Mouse (Mus musculus) heart, postnatal 0 days (tissue): ENCODE measurements at regions not wholly inside any gene's neighbourhood (a gene's known extent, or its start where the extent isn't known, plus 50 kb on each side); places are given as distances from the start of the nearest gene placed in this dataset.

Experiments used
- CTCF ChIP-seq: IDR thresholded peaks from 2 replicates; pipeline ENCODE4 v1.5.1; 2016; ENCODE audit warnings: antibody characterized with exemption, control low read depth, low read depth
- EP300 ChIP-seq: IDR thresholded peaks from 2 replicates; pipeline ENCODE4 v1.6.1; 2016; ENCODE audit warnings: antibody characterized with exemption, low read depth

DNA sequence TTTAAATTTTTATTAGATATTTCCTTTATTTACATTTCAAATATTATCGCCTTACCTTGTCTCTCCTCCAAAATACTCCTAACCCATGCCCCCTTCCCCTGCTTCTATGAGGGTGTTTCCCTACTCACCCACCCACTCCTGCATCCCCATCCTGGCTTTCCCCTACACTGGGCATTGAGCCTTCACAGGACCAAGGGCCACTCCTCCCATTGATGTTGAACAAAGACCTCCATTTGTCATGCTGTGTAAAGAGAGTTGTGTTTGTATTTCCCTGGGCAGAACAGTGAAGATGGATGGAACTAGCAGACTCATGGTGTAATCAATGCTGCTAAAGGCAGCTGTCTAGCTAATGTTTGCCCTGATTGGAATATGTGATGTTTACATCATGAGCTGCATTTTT is 431.0 kb upstream of the Ptprd start:
- TF ChIP-seq CTCF = no peak
- TF ChIP-seq EP300 = no peak
